Mouse (Mus musculus) bone marrow, adult 2 months (tissue): Measurements from ENCODE around the gene Cfdp1.

Experiments
- CTCF ChIP-seq: fragments of 200-500 bp; IDR thresholded peaks from 2 replicates; pipeline ENCODE4 v1.5.1; 2011; ENCODE audit warnings: low read length, control low read depth; ENCODE audit not compliant: control insufficient read depth, insufficient read depth
- POLR2A ChIP-seq: fragments of 200-500 bp; IDR thresholded peaks from 2 replicates; pipeline ENCODE4 v1.6.1; 2011; ENCODE audit warnings: low read depth, mild to moderate bottlenecking, control low read depth, low read length, borderline replicate concordance; ENCODE audit not compliant: control insufficient read depth

- TF ChIP-seq CTCF (no peak), POLR2A (no peak)
Observed at GRCm38 (mm10) chr8:111789639-111790038, 64.5 kb downstream of the Cfdp1 start.
